Mouse (Mus musculus): ENCODE measurements around the gene BC049352. TPM values are rescaled to one million over a fixed set of nuclear protein-coding genes. Genes with fewer than 3 reads are reported as not detected.

The BC049352 gene
- polyA plus RNA-seq, 1 experiment from 2014 or later, result not detected

DNA sequence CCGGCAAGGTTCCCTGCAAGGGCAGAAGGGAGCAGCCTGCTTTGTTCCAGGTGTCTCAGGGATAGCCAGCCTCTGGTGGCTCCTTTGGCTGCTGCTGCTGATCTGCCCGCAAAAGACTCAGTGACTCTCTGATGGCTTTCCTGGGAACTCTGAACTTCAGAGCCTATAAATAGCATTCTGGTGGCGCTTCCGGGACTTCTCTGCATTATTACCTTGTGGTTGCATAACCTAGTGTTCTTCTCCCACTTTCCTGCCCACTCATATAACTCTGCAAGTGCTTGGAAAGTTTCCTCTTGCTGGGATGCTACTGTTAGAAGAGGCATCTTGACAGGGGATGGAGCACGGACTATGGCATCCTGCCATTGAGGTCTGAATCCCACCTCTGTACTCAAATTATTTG, 15.7 kb downstream of the BC049352 start:
- no peak overlapping the region for H3K4me2 ChIP-seq (replicated peaks)
- no peaks in the 10 kb centered on the region for H3K36me3 ChIP-seq
- no peak for ATAC-seq
- H3K9me3 ChIP-seq, result no peaks in the 10 kb centered on the region
- H3K27ac ChIP-seq, result no peak overlapping the region
- no peak overlapping the region for H3K4me3 ChIP-seq (replicated peaks)
- WGBS, result 94% methylated on average over 5 of the region's 5 CpGs
- H3K27me3 ChIP-seq, result no peaks in the 10 kb centered on the region
- no peak overlapping the region for H3K9ac ChIP-seq (replicated peaks)
- H3K4me1 ChIP-seq (replicated peaks), result no peaks in the 10 kb centered on the region

DNA sequence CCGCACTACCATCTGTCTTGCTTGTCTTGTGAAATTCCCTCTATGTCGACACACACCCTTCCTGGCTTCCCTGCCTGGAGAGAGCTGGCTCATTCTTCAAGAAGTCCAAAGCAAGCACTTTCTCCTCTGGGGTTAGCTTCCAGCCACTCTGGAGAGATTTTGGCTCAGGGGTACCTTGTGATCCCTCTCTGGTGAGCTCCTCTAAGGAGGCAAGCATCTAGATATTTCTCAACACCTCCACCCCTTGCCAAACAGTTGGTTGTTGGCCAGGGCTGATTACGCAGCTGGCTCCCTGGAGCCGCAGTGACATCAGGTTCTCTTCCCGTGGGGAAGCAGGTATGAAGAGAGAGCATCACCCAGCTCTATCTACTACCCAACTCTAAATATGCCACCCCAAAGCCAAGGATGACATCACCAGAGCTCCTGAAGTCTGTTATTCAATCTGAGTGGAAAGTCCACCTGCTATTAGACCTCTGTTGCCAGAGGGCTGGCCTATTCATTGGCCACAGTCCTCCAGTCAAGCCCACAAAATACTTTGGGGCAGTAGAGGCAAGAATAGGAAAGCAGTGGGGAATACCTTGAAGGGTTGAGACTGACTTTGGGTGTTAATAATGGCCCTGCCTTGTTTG, 19.6 kb downstream of the BC049352 start:
- Histone ChIP-seq H3K27ac (no peak overlapping the region), H3K4me3 (replicated peaks) (no peak overlapping the region), H3K27me3 (no peaks in the 10 kb centered on the region), H3K4me1 (replicated peaks) (no peaks in the 10 kb centered on the region), H3K9ac (replicated peaks) (no peak overlapping the region), H3K9me3 (no peaks in the 10 kb centered on the region), H3K4me2 (replicated peaks) (no peak overlapping the region), H3K36me3 (no peaks in the 10 kb centered on the region)
- ATAC-seq, result no peak
- 92% methylated on average over 5 of the region's 5 CpGs for WGBS

DNA sequence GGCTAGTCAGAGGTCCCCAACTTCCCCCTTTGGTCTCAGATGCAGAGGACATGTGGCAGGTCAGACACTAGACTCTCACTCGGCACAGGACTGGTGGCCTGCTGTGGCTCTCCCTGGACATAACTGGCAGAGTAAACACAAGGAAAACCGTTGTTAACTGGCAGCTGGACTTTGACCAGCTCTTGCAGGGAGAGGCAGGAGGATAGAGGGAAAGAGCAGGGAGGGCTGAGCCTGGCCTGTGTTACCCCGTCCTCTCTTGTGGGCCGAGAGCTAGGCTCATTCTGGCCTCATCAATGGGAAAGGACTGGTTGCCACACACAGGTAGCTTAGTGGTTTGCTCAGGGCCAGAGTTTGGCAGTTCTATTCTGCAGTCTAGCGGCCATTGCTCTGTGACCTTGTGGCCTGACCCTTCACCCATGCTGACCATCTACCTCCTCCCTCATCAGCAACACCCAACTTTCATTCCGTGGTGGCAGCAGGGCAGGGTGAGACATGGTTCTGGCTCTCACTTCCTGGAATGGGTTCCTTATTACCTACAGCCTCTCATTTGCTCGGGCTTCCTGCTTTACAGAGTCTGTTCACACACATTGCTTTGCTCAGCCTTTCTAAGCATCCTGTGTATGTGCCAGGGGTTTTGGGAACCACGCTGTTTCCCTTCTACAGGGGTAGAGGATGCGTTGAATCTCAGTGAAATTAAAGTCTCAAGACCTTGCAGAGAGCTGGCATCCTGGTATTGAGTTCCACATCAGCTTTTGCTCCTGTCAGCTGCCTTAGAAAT, 20.4 kb downstream of the BC049352 start:
- WGBS, result 85% methylated on average over 9 of the region's 9 CpGs
- H3K36me3 ChIP-seq, result no peaks in the 10 kb centered on the region
- no peak overlapping the region for H3K4me3 ChIP-seq (replicated peaks)
- H3K9ac ChIP-seq (replicated peaks), result no peak overlapping the region
- H3K27me3 ChIP-seq, result no peaks in the 10 kb centered on the region
- no peak overlapping the region for H3K4me2 ChIP-seq (replicated peaks)
- no peaks in the 10 kb centered on the region for H3K9me3 ChIP-seq
- no peak for ATAC-seq
- H3K27ac ChIP-seq, result no peak overlapping the region
- H3K4me1 ChIP-seq (replicated peaks), result no peaks in the 10 kb centered on the region

DNA sequence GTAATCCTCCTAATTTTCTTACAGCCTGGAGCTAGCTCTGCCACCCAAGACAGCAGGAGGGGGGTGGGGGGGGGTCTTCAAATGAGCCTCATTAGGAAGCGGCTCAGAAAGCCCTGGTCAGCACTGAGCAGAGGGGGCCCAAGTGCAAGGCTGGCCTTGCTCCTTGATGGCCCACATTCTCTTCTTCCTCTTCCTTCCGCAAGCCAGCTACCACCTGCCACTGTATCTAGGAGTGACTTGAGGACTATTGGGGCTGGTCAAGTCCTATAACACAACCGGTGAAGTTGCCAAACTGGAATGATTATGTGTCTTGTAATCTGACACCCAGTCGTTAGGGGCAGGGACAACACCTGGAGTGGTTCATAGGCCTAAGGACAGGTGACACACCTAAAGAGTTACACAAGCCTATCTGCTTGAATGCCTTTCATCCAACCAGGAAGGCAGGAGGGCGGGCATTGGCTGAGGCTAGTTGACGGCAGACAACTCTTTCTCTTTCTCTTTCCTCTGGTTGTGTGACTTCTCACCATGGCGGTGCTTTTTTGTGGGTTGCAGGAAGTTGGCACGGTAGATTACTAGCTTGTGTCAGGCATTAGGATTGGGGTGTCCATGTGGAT, 22.1 kb downstream of the BC049352 start, which contains the start of gene Tmprss4:
TSS of gene Tmprss4 (minus strand) at position 296 of the 614 bp plus-strand sequence.
- H3K27ac ChIP-seq, result no peak within 1 kb of the TSS
- no peak within 1 kb of the TSS for H3K4me3 ChIP-seq (replicated peaks)
- no peak for ATAC-seq
- no peaks in the 10 kb centered on the region for H3K36me3 ChIP-seq
- H3K9me3 ChIP-seq, result no peaks in the 10 kb centered on the region
- H3K4me2 ChIP-seq (replicated peaks), result no peak within 1 kb of the TSS
- no peaks in the 10 kb centered on the region for H3K27me3 ChIP-seq
- H3K9ac ChIP-seq (replicated peaks), result no peak within 1 kb of the TSS
- 86% methylated on average over 8 of the region's 8 CpGs for WGBS
- no peaks in the 10 kb centered on the region for H3K4me1 ChIP-seq (replicated peaks)

DNA sequence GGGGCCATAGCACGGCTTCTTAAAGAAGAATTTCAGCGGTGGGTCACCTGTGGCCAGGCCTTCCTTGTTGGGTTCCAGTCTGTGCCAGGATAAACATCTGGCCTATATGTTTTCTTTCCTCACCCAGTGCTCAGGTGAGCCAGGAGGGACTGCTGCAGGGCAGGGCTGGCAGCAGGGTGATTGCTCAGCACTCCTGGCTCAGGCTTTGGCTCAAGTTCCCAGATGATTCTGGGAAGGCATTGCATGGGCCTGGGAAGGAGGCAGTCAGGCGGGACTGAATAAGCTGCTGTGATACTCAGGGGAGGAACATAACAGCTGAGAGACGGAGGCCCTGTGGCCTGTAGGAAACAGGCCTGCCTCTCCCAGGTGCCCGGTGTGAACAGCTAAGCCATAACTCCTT, 23.3 kb downstream of the BC049352 start:
- Histone ChIP-seq H3K4me3 (replicated peaks) (no peak overlapping the region), H3K4me2 (replicated peaks) (no peak overlapping the region), H3K36me3 (no peaks in the 10 kb centered on the region), H3K9ac (replicated peaks) (no peak overlapping the region), H3K27ac (no peak overlapping the region), H3K4me1 (replicated peaks) (no peaks in the 10 kb centered on the region), H3K27me3 (no peaks in the 10 kb centered on the region), H3K9me3 (no peaks in the 10 kb centered on the region)
- ATAC-seq, result no peak
- WGBS, result 87% methylated on average over 5 of the region's 5 CpGs

DNA sequence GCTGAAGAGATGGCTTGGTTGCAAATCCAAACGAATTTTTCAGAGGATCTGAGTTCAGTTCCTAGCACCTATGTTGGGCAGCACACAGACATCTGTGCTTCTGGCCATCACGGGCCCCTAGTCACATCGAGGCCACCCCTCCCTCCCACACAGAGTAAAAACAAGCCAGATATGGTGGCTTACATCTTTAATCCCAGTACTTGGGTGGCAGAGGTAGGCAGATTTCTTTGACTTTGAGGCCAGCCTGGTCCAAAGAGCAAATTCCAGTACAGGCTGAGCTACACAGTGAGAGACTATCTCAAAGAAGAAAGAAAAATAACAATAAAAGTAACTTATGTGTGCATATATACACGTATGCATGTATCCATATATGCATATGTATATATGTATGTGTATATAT, 24.3 kb downstream of the BC049352 start:
- Histone ChIP-seq H3K9ac (replicated peaks) (no peak overlapping the region), H3K4me3 (replicated peaks) (no peak overlapping the region), H3K27me3 (no peaks in the 10 kb centered on the region), H3K4me1 (replicated peaks) (no peaks in the 10 kb centered on the region), H3K4me2 (replicated peaks) (no peak overlapping the region), H3K36me3 (no peaks in the 10 kb centered on the region), H3K9me3 (no peaks in the 10 kb centered on the region), H3K27ac (no peak overlapping the region)
- ATAC-seq, result no peak
- 69% methylated on average over 4 of the region's 4 CpGs for WGBS

DNA sequence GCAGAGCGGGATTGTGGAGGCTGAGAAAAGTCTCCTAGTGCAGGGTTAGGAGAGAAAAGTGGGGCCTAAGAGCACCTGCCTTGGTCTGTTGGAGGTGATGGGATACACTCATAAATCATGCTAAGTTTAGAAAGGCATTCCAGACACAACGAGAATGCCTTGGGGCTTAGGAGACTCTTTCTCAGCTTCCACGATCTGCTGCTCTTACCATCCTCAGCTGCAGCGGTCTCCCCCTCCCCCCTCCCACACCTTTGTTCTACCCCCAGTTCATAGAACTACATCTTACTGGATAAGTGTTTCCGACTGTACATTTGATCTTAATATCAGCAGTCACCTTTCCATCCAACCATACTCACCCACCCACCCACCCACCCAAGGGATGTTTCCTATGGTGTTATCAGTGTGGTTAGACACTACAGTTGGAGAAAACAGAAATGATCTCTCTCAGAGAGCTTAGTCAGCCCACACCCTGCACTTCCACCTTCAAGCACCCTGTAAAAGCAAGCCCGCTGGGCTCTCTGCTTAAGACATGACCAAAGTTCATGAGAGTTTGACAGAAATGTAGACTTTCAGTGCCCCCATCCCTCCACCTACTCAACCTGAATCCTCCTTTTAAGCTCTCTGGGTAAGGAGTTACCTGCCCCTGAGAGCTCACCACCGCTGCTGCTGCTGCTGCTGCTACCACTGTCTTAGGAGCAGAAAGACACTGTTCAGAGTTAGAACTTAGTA, 25.4 kb downstream of the BC049352 start:
- no peak overlapping the region for H3K27ac ChIP-seq
- no peaks in the 10 kb centered on the region for H3K9me3 ChIP-seq
- H3K36me3 ChIP-seq, result no peaks in the 10 kb centered on the region
- no peak for ATAC-seq
- WGBS, result 87% methylated on average over 7 of the region's 7 CpGs
- no peak overlapping the region for H3K4me3 ChIP-seq (replicated peaks)
- H3K4me2 ChIP-seq (replicated peaks), result no peak overlapping the region
- no peak overlapping the region for H3K9ac ChIP-seq (replicated peaks)
- H3K27me3 ChIP-seq, result no peaks in the 10 kb centered on the region
- no peaks in the 10 kb centered on the region for H3K4me1 ChIP-seq (replicated peaks)

DNA sequence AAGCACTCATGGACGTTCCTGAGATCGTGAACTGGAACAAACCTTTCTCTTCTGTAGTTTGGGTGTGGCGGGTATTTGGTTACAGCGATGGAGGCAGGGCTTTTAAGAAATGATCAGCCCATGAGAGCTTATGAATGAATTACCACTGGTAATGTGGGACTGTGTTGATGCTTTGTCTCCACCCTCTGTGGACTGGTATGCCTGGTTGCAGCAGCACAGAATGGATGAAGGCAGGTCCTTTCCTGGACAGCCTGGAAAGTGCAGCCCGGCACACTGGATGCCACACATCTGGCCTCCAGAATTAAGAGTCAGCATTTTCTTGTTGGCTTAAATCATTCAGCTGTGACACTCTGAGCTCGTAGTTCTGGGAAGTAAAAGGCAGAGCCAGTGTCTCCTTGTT, 30.2 kb downstream of the BC049352 start:
- ATAC-seq, result no peak
- Histone ChIP-seq H3K4me2 (replicated peaks) (no peak overlapping the region), H3K27me3 (no peaks in the 10 kb centered on the region), H3K36me3 (no peaks in the 10 kb centered on the region), H3K9me3 (no peaks in the 10 kb centered on the region), H3K27ac (no peak overlapping the region), H3K9ac (replicated peaks) (no peak overlapping the region), H3K4me3 (replicated peaks) (no peak overlapping the region), H3K4me1 (replicated peaks) (0 out of 2 replicates have a peak, but pooled peaks cover 3% of the 10 kb centered on the region)
- WGBS, result 68% methylated on average over 6 of the region's 6 CpGs

DNA sequence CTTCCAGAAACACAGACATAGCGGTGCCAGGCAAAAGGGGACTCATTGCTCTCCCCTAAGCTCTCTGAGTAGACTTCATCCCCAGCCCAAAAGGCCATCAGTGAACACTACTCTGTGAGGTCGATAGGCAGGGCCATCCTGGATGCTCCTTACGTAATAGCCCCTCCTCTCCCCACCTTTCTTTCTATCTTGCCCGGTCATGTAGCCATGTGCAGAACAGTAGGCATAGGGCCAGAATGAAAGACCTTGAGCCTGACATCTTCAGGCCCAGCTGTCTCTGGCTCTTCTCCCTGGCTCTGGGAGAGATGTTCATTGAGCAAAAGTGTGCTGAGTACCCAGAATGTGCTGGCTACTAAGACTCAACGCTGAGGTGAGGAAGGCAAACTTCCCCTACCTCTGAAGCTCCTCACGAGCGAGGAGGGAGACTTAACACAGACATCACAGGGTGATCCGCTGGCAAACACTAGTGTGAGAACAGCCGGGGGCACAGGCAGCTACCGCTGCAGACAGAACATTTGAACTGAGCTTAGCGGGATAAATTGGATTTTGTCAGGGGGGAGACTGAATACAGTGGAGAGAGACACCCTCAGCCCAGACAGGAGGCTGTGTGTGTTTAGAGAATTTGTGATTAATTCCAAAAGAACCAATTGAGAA, 33.8 kb downstream of the BC049352 start:
- Histone ChIP-seq H3K4me3 (replicated peaks) (no peak overlapping the region), H3K9ac (replicated peaks) (no peak overlapping the region), H3K36me3 (no peaks in the 10 kb centered on the region), H3K4me1 (replicated peaks) (0 out of 2 replicates have a peak, but pooled peaks cover 3% of the 10 kb centered on the region), H3K9me3 (no peaks in the 10 kb centered on the region), H3K27ac (no peak overlapping the region), H3K27me3 (no peaks in the 10 kb centered on the region), H3K4me2 (replicated peaks) (no peak overlapping the region)
- ATAC-seq, result 0 out of 2 replicates have a peak, but pooled peaks have one; percentile 6
- WGBS, result 64% methylated on average over 11 of the region's 11 CpGs

DNA sequence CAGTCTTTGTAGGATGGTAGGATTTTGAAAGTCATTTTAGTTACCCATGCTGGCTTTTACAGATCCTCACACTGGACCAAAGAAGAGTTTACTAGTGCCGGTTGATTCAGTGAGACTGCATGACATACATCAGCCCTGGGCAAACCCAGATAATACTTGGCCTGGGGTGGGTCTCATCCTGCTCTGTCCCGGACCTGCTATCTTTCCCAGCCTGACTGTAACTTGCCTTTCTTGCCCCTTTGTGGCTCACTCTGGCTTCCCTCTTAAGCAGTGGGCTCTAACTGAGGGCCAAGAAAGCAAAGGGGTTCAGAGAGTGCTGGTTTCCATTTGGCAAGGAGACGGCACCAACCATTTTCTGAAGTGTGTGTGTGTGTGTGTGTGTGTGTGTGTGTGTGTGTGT, 37.8 kb downstream of the BC049352 start:
- no peaks in the 10 kb centered on the region for H3K27me3 ChIP-seq
- H3K4me3 ChIP-seq (replicated peaks), result no peak overlapping the region
- H3K4me1 ChIP-seq (replicated peaks), result 0 out of 2 replicates have a peak, but pooled peaks cover 3% of the 10 kb centered on the region
- H3K9ac ChIP-seq (replicated peaks), result no peak overlapping the region
- no peaks in the 10 kb centered on the region for H3K9me3 ChIP-seq
- no peak overlapping the region for H3K27ac ChIP-seq
- H3K36me3 ChIP-seq, result no peaks in the 10 kb centered on the region
- ATAC-seq, result no peak
- H3K4me2 ChIP-seq (replicated peaks), result no peak overlapping the region
- 88% methylated on average over 3 of the region's 3 CpGs for WGBS

DNA sequence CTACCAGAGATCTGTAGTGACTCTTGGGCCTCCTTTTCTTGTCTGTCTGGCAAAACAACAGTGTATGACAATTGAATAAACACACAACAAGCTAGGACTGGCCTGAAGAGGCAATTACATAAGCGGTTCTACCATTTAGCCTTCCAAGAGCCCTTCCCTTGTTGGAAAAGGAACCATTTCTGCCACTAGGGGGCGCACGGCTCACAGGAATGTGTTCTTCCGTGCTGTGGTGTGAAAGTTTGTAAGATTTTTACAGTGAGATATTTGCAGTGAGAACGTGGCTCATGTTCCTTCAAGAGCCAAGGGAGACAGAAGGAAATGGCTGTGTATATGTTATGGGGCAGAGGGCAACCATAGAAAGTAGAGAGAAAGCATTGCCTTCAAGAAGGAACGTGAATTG, 39.8 kb downstream of the BC049352 start:
- Histone ChIP-seq H3K27ac (no peak overlapping the region), H3K9ac (replicated peaks) (no peak overlapping the region), H3K36me3 (no peaks in the 10 kb centered on the region), H3K4me3 (replicated peaks) (no peak overlapping the region), H3K4me2 (replicated peaks) (no peak overlapping the region), H3K9me3 (no peaks in the 10 kb centered on the region), H3K27me3 (no peaks in the 10 kb centered on the region), H3K4me1 (replicated peaks) (no peaks in the 10 kb centered on the region)
- no peak for ATAC-seq
- WGBS, result 18% methylated on average over 6 of the region's 6 CpGs
